Mouse (Mus musculus) stomach, postnatal 0 days (tissue): ENCODE measurements around the gene Il17f. TPM values are rescaled to one million over a fixed set of nuclear protein-coding genes. Genes with fewer than 3 reads are reported as not detected.

Source experiments
- ATAC-seq: fragments of 200-750 bp; cut with Nextera tagmentation; 2 replicates; pipeline ENCODE4 v1.8.0; 2017; ENCODE audit not compliant: low FRiP score, low TSS enrichment
- DNase-seq: peaks from one replicate; pipeline ENCODE4 v3.0.0-alpha.2; 2016; ENCODE audit warnings: low spot score
- H3K27ac ChIP-seq: fragments of 300-500 bp; sonication (generic); replicated peaks from 2 replicates; pipeline ENCODE4 v1.5.1; 2014; ENCODE audit warnings: mild to moderate bottlenecking, control low read depth
- H3K27me3 ChIP-seq: fragments of 300-500 bp; sonication (generic); 2 replicates; pipeline ENCODE4 v1.6.1; 2014; ENCODE audit warnings: low read length; ENCODE audit not compliant: control insufficient read depth, insufficient read depth
- H3K36me3 ChIP-seq: fragments of 300-500 bp; sonication (generic); 2 replicates; pipeline ENCODE4 v1.6.1; 2014; ENCODE audit warnings: low read length, mixed read lengths; ENCODE audit not compliant: control insufficient read depth, insufficient read depth
- H3K4me1 ChIP-seq: fragments of 300-500 bp; sonication (generic); replicated peaks from 2 replicates; pipeline ENCODE4 v1.6.1; 2014; ENCODE audit warnings: antibody characterized with exemption; ENCODE audit not compliant: control insufficient read depth, insufficient read depth
- H3K4me2 ChIP-seq: fragments of 300-500 bp; sonication (generic); replicated peaks from 2 replicates; pipeline ENCODE4 v1.6.1; 2014; ENCODE audit warnings: low read depth, mild to moderate bottlenecking, control low read depth, moderate library complexity
- H3K4me3 ChIP-seq: fragments of 300-500 bp; sonication (generic); 2 replicates; pipeline ENCODE4 v1.5.1; 2014; ENCODE audit warnings: low read depth, low read length, control low read depth
- H3K9ac ChIP-seq: fragments of 300-500 bp; sonication (generic); 2 replicates; pipeline ENCODE4 v1.6.1; 2014; ENCODE audit warnings: mild to moderate bottlenecking, low read length, control low read depth, mixed read lengths
- H3K9me3 ChIP-seq: fragments of 300-500 bp; sonication (generic); 2 replicates; pipeline ENCODE4 v1.6.1; 2016; ENCODE audit warnings: low read length; ENCODE audit not compliant: control insufficient read depth
- CTCF ChIP-seq: IDR thresholded peaks from 2 replicates; pipeline ENCODE4 v1.5.1; 2016; ENCODE audit warnings: antibody characterized with exemption, low read depth, mild to moderate bottlenecking, moderate library complexity
- EP300 ChIP-seq: optimal IDR thresholded peaks from 2 replicates; pipeline ENCODE3; 2016; ENCODE audit warnings: antibody characterized with exemption
- WGBS: fragments of 180-500 bp; shearing (Covaris S2); extraction: QIAGEN DNeasy Blood & Tissue Kit; methylation state at CpG from one replicate; pipeline ENCODE4 v1.1.7; 2014; 5-methylcytosine and 5-hydroxymethylcytosine counted together
- polyA plus RNA-seq: library from polyadenylated mRNA; unstranded; fragments of >200 nt; fragmentation: Nextera tagmentation; extraction: Ambion mirVana; gene quantifications from 2 replicates; pipeline ENCODE4 v1.2.1, GENCODE M21; 2015

Gene Il17f
- polyA plus RNA-seq, 1 experiment from 2014 or later, result not detected

- WGBS, result 72% methylated on average over 6 of the region's 6 CpGs
These were observed 23.9 kb downstream of the Il17f start for GRCm38 (mm10) chr1:20766526-20766925.

GRCm38 (mm10) chr1:20761411-20761810, 29.0 kb downstream of the Il17f start:
- no peaks in the 10 kb centered on the region for H3K36me3 ChIP-seq
- H3K9me3 ChIP-seq, result no peaks in the 10 kb centered on the region
- DNase-seq, result no peak
- H3K4me2 ChIP-seq, result no peak overlapping the region
- H3K4me1 ChIP-seq, result no peaks in the 10 kb centered on the region
- 70% methylated on average over 4 of the region's 4 CpGs for WGBS
- ATAC-seq, result no peak
- H3K27me3 ChIP-seq, result no peaks in the 10 kb centered on the region
- no peak overlapping the region for H3K27ac ChIP-seq
- TF ChIP-seq EP300, result no peak
- no peak for TF ChIP-seq CTCF
- no peak overlapping the region for H3K9ac ChIP-seq
- no peak overlapping the region for H3K4me3 ChIP-seq

More at GRCm38 (mm10) chr1:20766526-20766925, 23.9 kb downstream of the Il17f start:
- no peaks in the 10 kb centered on the region for H3K4me1 ChIP-seq
- no peak overlapping the region for H3K9ac ChIP-seq
- no peak overlapping the region for H3K27ac ChIP-seq
- no peaks in the 10 kb centered on the region for H3K27me3 ChIP-seq
- H3K4me3 ChIP-seq, result no peak overlapping the region
- H3K4me2 ChIP-seq, result no peak overlapping the region
- no peak for DNase-seq
- no peaks in the 10 kb centered on the region for H3K9me3 ChIP-seq
- no peaks in the 10 kb centered on the region for H3K36me3 ChIP-seq
- no peak for TF ChIP-seq EP300
- ATAC-seq, result no peak

GRCm38 (mm10) chr1:20760331-20760730, 30.1 kb downstream of the Il17f start:
- no peak overlapping the region for H3K4me3 ChIP-seq
- H3K27ac ChIP-seq, result no peak overlapping the region
- no peaks in the 10 kb centered on the region for H3K36me3 ChIP-seq
- no peaks in the 10 kb centered on the region for H3K9me3 ChIP-seq
- 68% methylated on average over 5 of the region's 5 CpGs for WGBS
- no peaks in the 10 kb centered on the region for H3K4me1 ChIP-seq
- H3K4me2 ChIP-seq, result no peak overlapping the region
- H3K27me3 ChIP-seq, result no peaks in the 10 kb centered on the region
- H3K9ac ChIP-seq, result no peak overlapping the region
- ATAC-seq (no peak), DNase-seq (no peak)
- TF ChIP-seq EP300 (no peak), CTCF (no peak)

GRCm38 (mm10) chr1:20759799-20760198, 30.6 kb downstream of the Il17f start:
- 77% methylated on average over 10 of the region's 10 CpGs for whole genome bisulfite sequencing

GRCm38 (mm10) chr1:20757586-20757985, 32.8 kb downstream of the Il17f start:
- no peak overlapping the region for H3K27ac ChIP-seq
- no peak overlapping the region for H3K4me2 ChIP-seq
- TF ChIP-seq EP300, result no peak
- TF ChIP-seq CTCF, result no peak
- ATAC-seq (no peak), DNase-seq (no peak)
- no peak overlapping the region for H3K4me3 ChIP-seq
- no peaks in the 10 kb centered on the region for H3K4me1 ChIP-seq
- H3K27me3 ChIP-seq, result no peaks in the 10 kb centered on the region
- H3K36me3 ChIP-seq, result no peaks in the 10 kb centered on the region
- H3K9me3 ChIP-seq, result no peaks in the 10 kb centered on the region
- no peak overlapping the region for H3K9ac ChIP-seq
- 82% methylated on average over 3 of the region's 3 CpGs for WGBS

More at GRCm38 (mm10) chr1:20759799-20760198, 30.6 kb downstream of the Il17f start:
- Histone ChIP-seq H3K27ac (no peak overlapping the region), H3K4me2 (no peak overlapping the region), H3K9me3 (no peaks in the 10 kb centered on the region), H3K36me3 (no peaks in the 10 kb centered on the region), H3K27me3 (no peaks in the 10 kb centered on the region), H3K9ac (no peak overlapping the region), H3K4me1 (no peaks in the 10 kb centered on the region), H3K4me3 (no peak overlapping the region)
- TF ChIP-seq EP300 (no peak), CTCF (no peak)
- ATAC-seq (no peak), DNase-seq (no peak)

- DNase-seq (no peak), ATAC-seq (no peak)
- 73% methylated on average over 10 of the region's 10 CpGs for WGBS
- Histone ChIP-seq H3K4me3 (no peak overlapping the region), H3K4me2 (no peak overlapping the region), H3K4me1 (no peaks in the 10 kb centered on the region), H3K27me3 (no peaks in the 10 kb centered on the region), H3K27ac (no peak overlapping the region), H3K9ac (no peak overlapping the region), H3K36me3 (no peaks in the 10 kb centered on the region), H3K9me3 (no peaks in the 10 kb centered on the region)
- no peak for TF ChIP-seq EP300
- no peak for TF ChIP-seq CTCF
These were observed 36.0 kb downstream of the Il17f start for GRCm38 (mm10) chr1:20754439-20754838.
